Mouse (Mus musculus): ENCODE measurements around the gene Vps36. TPM values are rescaled to one million over a fixed set of nuclear protein-coding genes. Genes with fewer than 3 reads are reported as not detected.

Vps36 gene
- polyA plus RNA-seq, 1 experiment from 2014 or later, result 41.8 TPM

Other genes with a start within 250 kb of the Vps36 start
- not detected in 2 replicates for gene Defb13, start 246.0 kb upstream of the Vps36 start, polyA plus RNA-seq (2014; fragmentation: Nextera tagmentation; extraction: Ambion mirVana)
- gene Fam90a1a, start 234.1 kb upstream of the Vps36 start, polyA plus RNA-seq (2014; fragmentation: Nextera tagmentation; extraction: Ambion mirVana), result not detected in 2 replicates
- gene Ccdc70, start 223.0 kb upstream of the Vps36 start, polyA plus RNA-seq (2014; fragmentation: Nextera tagmentation; extraction: Ambion mirVana), result not detected in 2 replicates
- 1.9 and 2.0 TPM in 2 replicates for gene Atp7b, start 132.5 kb upstream of the Vps36 start, polyA plus RNA-seq (2014; fragmentation: Nextera tagmentation; extraction: Ambion mirVana)
- gene Alg11, start 132.1 kb upstream of the Vps36 start, polyA plus RNA-seq (2014; fragmentation: Nextera tagmentation; extraction: Ambion mirVana), result 34.1 and 41.6 TPM in 2 replicates
- 1.3 and 1.7 TPM in 2 replicates for gene Nek5, start 67.8 kb upstream of the Vps36 start, polyA plus RNA-seq (2014; fragmentation: Nextera tagmentation; extraction: Ambion mirVana)
- 9.0 and 9.5 TPM in 2 replicates for gene Nek3, start 26.4 kb upstream of the Vps36 start, polyA plus RNA-seq (2014; fragmentation: Nextera tagmentation; extraction: Ambion mirVana)
- gene Ckap2, start 7.0 kb upstream of the Vps36 start, polyA plus RNA-seq (2014; fragmentation: Nextera tagmentation; extraction: Ambion mirVana), result 14.2 and 14.9 TPM in 2 replicates
- 8.2 and 8.3 TPM in 2 replicates for gene Thsd1, start 34.5 kb downstream of the Vps36 start, polyA plus RNA-seq (2014; fragmentation: Nextera tagmentation; extraction: Ambion mirVana)
- gene Tpte, start 90.6 kb downstream of the Vps36 start, polyA plus RNA-seq (2014; fragmentation: Nextera tagmentation; extraction: Ambion mirVana), result not detected in 2 replicates
- 8.1 and 9.2 TPM in 2 replicates for gene Slc25a15, start 205.8 kb downstream of the Vps36 start, polyA plus RNA-seq (2014; fragmentation: Nextera tagmentation; extraction: Ambion mirVana)
- 33.7 and 36.5 TPM in 2 replicates for gene Mrps31, start 218.6 kb downstream of the Vps36 start, polyA plus RNA-seq (2014; fragmentation: Nextera tagmentation; extraction: Ambion mirVana)